Mouse (Mus musculus) heart, embryonic 16.5 days (tissue): Measurements from ENCODE around the gene 2510039O18Rik. TPM values are rescaled to one million over a fixed set of nuclear protein-coding genes. Genes with fewer than 3 reads are reported as not detected.

Experiments used
- ATAC-seq: fragments of 200-750 bp; cut with Nextera tagmentation; replicated peaks from 2 replicates; pipeline ENCODE4 v1.8.0; 2017; ENCODE audit warnings: moderate number of reproducible peaks; ENCODE audit not compliant: insufficient read depth, low FRiP score; ENCODE audit errors: extremely low read depth
- H3K27ac ChIP-seq: fragments of 300-500 bp; sonication (generic); 2 replicates; pipeline ENCODE4 v1.5.1; 2014; ENCODE audit warnings: mild to moderate bottlenecking, low read length, control low read depth, moderate library complexity
- H3K27me3 ChIP-seq: fragments of 300-500 bp; sonication (generic); 2 replicates; pipeline ENCODE4 v1.6.1; 2014; ENCODE audit warnings: low read length, mixed read lengths; ENCODE audit not compliant: control insufficient read depth, insufficient read depth
- H3K36me3 ChIP-seq: fragments of 300-500 bp; sonication (generic); 2 replicates; pipeline ENCODE4 v1.6.1; 2014; ENCODE audit not compliant: control insufficient read depth, insufficient read depth
- H3K4me1 ChIP-seq: fragments of 300-500 bp; sonication (generic); 2 replicates; pipeline ENCODE4 v1.6.1; 2014; ENCODE audit warnings: low read length, mixed read lengths; ENCODE audit not compliant: control insufficient read depth, insufficient read depth
- H3K4me2 ChIP-seq: fragments of 300-500 bp; sonication (generic); 2 replicates; pipeline ENCODE4 v1.6.1; 2014; ENCODE audit warnings: low read depth, mild to moderate bottlenecking, control low read depth, low read length
- H3K4me3 ChIP-seq: fragments of 300-500 bp; sonication (generic); 2 replicates; pipeline ENCODE4 v1.5.1; 2014; ENCODE audit warnings: mild to moderate bottlenecking, control low read depth, low read length
- H3K9ac ChIP-seq: fragments of 300-500 bp; sonication (generic); 2 replicates; pipeline ENCODE4 v1.6.1; 2014; ENCODE audit warnings: low read length, control low read depth
- H3K9me3 ChIP-seq: fragments of 300-500 bp; sonication (generic); replicated peaks from 2 replicates; pipeline ENCODE4 v1.6.1; 2016; ENCODE audit warnings: low read length; ENCODE audit not compliant: control insufficient read depth
- WGBS: fragments of 180-500 bp; shearing (Covaris S2); extraction: QIAGEN DNeasy Blood & Tissue Kit; methylation state at CpG from one replicate; pipeline ENCODE4 v1.1.7; 2014; 5-methylcytosine and 5-hydroxymethylcytosine counted together
- polyA plus RNA-seq: library from polyadenylated mRNA; unstranded; fragments of >200 nt; fragmentation: Nextera tagmentation; extraction: Ambion mirVana; gene quantifications from 2 replicates; pipeline ENCODE4 v1.2.1, GENCODE M21; 2015

Gene 2510039O18Rik
- polyA plus RNA-seq, 1 experiment from 2014 or later: 12.1 TPM

GRCm38 (mm10) chr4:147995311-147995710 lies 54.6 kb downstream of the 2510039O18Rik start:
- H3K4me1 ChIP-seq: peaks cover 8% of the 10 kb centered on the region
- 77% methylated on average over 3 of the region's 3 CpGs for WGBS
- H3K4me3 ChIP-seq: no peak overlapping the region

More at GRCm38 (mm10) chr4:147995311-147995710, 54.6 kb downstream of the 2510039O18Rik start:
- Histone ChIP-seq H3K27ac (no peak overlapping the region), H3K9ac (no peak overlapping the region), H3K36me3 (no peaks in the 10 kb centered on the region), H3K27me3 (no peaks in the 10 kb centered on the region), H3K4me2 (no peak overlapping the region), H3K9me3 (no peaks in the 10 kb centered on the region)
- no peak for ATAC-seq

Other genes with a start within 250 kb of the 2510039O18Rik start
- gene Zfp534, start 238.3 kb upstream of the 2510039O18Rik start, polyA plus RNA-seq: not detected in 2 replicates
- 8.7 and 11.0 TPM in 2 replicates for gene Zfp984, start 131.1 kb upstream of the 2510039O18Rik start, polyA plus RNA-seq
- 4.7 and 5.2 TPM in 2 replicates for gene Zfp933, start 92.5 kb upstream of the 2510039O18Rik start, polyA plus RNA-seq
- gene Miip, start 72.1 kb upstream of the 2510039O18Rik start, polyA plus RNA-seq: 33.9 and 36.8 TPM in 2 replicates
- 10.4 and 12.4 TPM in 2 replicates for gene Fv1, start 71.9 kb upstream of the 2510039O18Rik start, polyA plus RNA-seq
- gene Mfn2, start 36.2 kb upstream of the 2510039O18Rik start, polyA plus RNA-seq: 164 and 184 TPM in 2 replicates
- gene Plod1, start 4.1 kb upstream of the 2510039O18Rik start, polyA plus RNA-seq: 58.5 and 62.7 TPM in 2 replicates
- gene Nppb, start 44.9 kb downstream of the 2510039O18Rik start, polyA plus RNA-seq: 159 and 197 TPM in 2 replicates
- 4,431 and 6,649 TPM in 2 replicates for gene Nppa, start 59.8 kb downstream of the 2510039O18Rik start, polyA plus RNA-seq
- 6.8 and 7.1 TPM in 2 replicates for gene Clcn6, start 97.9 kb downstream of the 2510039O18Rik start, polyA plus RNA-seq
- 11.7 and 13.9 TPM in 2 replicates for gene Mthfr, start 98.2 kb downstream of the 2510039O18Rik start, polyA plus RNA-seq
- gene Agtrap, start 147.1 kb downstream of the 2510039O18Rik start, polyA plus RNA-seq: 17.2 and 17.9 TPM in 2 replicates
- gene Mad2l2, start 189.5 kb downstream of the 2510039O18Rik start, polyA plus RNA-seq: 35.5 and 36.0 TPM in 2 replicates
- 0.02 TPM in 1 of 2 replicates, not detected in the other for gene Draxin, start 189.8 kb downstream of the 2510039O18Rik start, polyA plus RNA-seq
- gene Fbxo6, start 211.2 kb downstream of the 2510039O18Rik start, polyA plus RNA-seq: 21.7 and 24.4 TPM in 2 replicates
- 32.4 and 33.8 TPM in 2 replicates for gene Fbxo44, start 219.6 kb downstream of the 2510039O18Rik start, polyA plus RNA-seq
- gene Fbxo2, start 219.7 kb downstream of the 2510039O18Rik start, polyA plus RNA-seq: 0.60 and 1.0 TPM in 2 replicates